In genomic region chr12:73294884-73295283, GRCm38 (mm10) we compare ENCODE assay signal across 25 mouse cellular contexts. TPM values are rescaled to one million over a fixed set of nuclear protein-coding genes. Genes with fewer than 3 reads are reported as not detected.
DNase-seq lines count a peak whose midpoint lies in the region; ATAC-seq and TF ChIP-seq lines count a peak whose summit lies in the region.
"Had no signal": no experiment of that assay in that cellular context is flagged by ENCODE, and none has a peak within 500 bp of the region (broad histone marks: within the 10 kb centered on the region; RNA-seq: fewer than 3 reads in every experiment).

No protein-coding gene starts in this region.

- no peak for DNase-seq in embryonic facial prominence, embryonic 10.5 days (ENCODE audit: low spot score)
- DNase-seq in urinary bladder, postnatal 14 days (ENCODE audit: low spot score): peak; percentile 23
- no peak for DNase-seq in urinary bladder, postnatal 25 days (ENCODE audit: low spot score)
- peak; percentile 38 for DNase-seq in R1 (ENCODE audit: low read depth, low spot score)
- no peak for DNase-seq in yolk sac, embryonic 10.5 days (ENCODE audit: low spot score)
- DNase-seq in gastrocnemius, adult 8-10 months (ENCODE audit: low spot score in 2 of 2): no peak
- DNase-seq: adrenal gland, adult 8-10 months; cerebellum, adult 11 months; cerebellum, adult 8-10 months; cerebellum, postnatal 14 days; embryo, embryonic 11 days; gastrocnemius, adult 2 months; gastrocnemius, postnatal 36 days; heart, adult 2 months had no signal

- no peak overlapping the region for H3K4me2 ChIP-seq in embryonic facial prominence, embryonic 13.5 days
- peak overlapping the region; percentile 63 for H3K4me2 ChIP-seq in myocyte (ENCODE audit: low read depth)
- H3K4me2 ChIP-seq: embryonic facial prominence, embryonic 12.5 days; heart, embryonic 12.5 days; hindbrain, embryonic 14.5 days; intestine, embryonic 15.5 days had no signal

- peak overlapping the region; percentile 62; the same call in 1 of the 2 replicates for H3K27ac ChIP-seq in embryonic facial prominence, embryonic 13.5 days
- H3K27ac ChIP-seq in embryonic facial prominence, embryonic 10.5 days (replicated peaks): no peak overlapping the region
- H3K27ac ChIP-seq: embryonic facial prominence, embryonic 12.5 days; forebrain, embryonic 10.5 days; gastrocnemius, adult 2 months; heart, adult 2 months; hindbrain, embryonic 10.5 days; hindbrain, embryonic 14.5 days; intestine, embryonic 15.5 days had no signal

- no peak overlapping the region for H3ac ChIP-seq in myocyte (ENCODE audit: control insufficient read depth, insufficient read length)

- peaks cover 24% of the 10 kb centered on the region for H3K79me2 ChIP-seq in myocyte (ENCODE audit: control insufficient read depth, insufficient read depth)

- peaks cover 24% of the 10 kb centered on the region for H3K4me1 ChIP-seq in embryonic facial prominence, embryonic 13.5 days
- no peaks in the 10 kb centered on the region for H3K4me1 ChIP-seq in embryonic facial prominence, embryonic 10.5 days
- H3K4me1 ChIP-seq: forebrain, embryonic 10.5 days; hindbrain, embryonic 10.5 days had no signal

- H3K4me3 ChIP-seq in embryonic facial prominence, embryonic 13.5 days: no peak overlapping the region
- H3K4me3 ChIP-seq in embryonic facial prominence, embryonic 10.5 days: no peak overlapping the region
- no peak overlapping the region for H3K4me3 ChIP-seq in myocyte
- H3K4me3 ChIP-seq: embryonic facial prominence, embryonic 12.5 days; erythroblast, embryonic 14.5 days; forebrain, embryonic 10.5 days; gastrocnemius, adult 2 months; heart, adult 2 months; heart, embryonic 12.5 days; hindbrain, embryonic 10.5 days; intestine, embryonic 15.5 days had no signal

- TF ChIP-seq POLR2A in myocyte (IDR thresholded peaks at IDR 0.05; ENCODE audit: insufficient read length, low read depth): no peak

- no peaks in the 10 kb centered on the region for H3K27me3 ChIP-seq in embryonic facial prominence, embryonic 13.5 days
- no peaks in the 10 kb centered on the region for H3K27me3 ChIP-seq in embryonic facial prominence, embryonic 10.5 days (replicated peaks; ENCODE audit: low read depth, poor library complexity, severe bottlenecking)
- H3K27me3 ChIP-seq in myocyte (ENCODE audit: control insufficient read depth, insufficient read depth, insufficient read length): no peaks in the 10 kb centered on the region
- H3K27me3 ChIP-seq: heart, embryonic 12.5 days; intestine, embryonic 15.5 days; Patski had no signal

- no peak for ATAC-seq in embryonic facial prominence, embryonic 13.5 days (ENCODE audit: insufficient number of reproducible peaks, insufficient read depth, low FRiP score, low TSS enrichment, low read depth)
- ATAC-seq: forebrain, embryonic 14.5 days; intestine, embryonic 15.5 days; Patski had no signal

- no peaks in the 10 kb centered on the region for H3K9me3 ChIP-seq in embryonic facial prominence, embryonic 13.5 days
- no peaks in the 10 kb centered on the region for H3K9me3 ChIP-seq in embryonic facial prominence, embryonic 10.5 days
- H3K9me3 ChIP-seq: embryonic facial prominence, embryonic 12.5 days; forebrain, embryonic 10.5 days; heart, embryonic 12.5 days; hindbrain, embryonic 10.5 days; intestine, embryonic 15.5 days had no signal

- peaks cover 23% of the 10 kb centered on the region for H3K36me3 ChIP-seq in embryonic facial prominence, embryonic 13.5 days
- H3K36me3 ChIP-seq in embryonic facial prominence, embryonic 10.5 days (replicated peaks): peaks cover 48% of the 10 kb centered on the region
- H3K36me3 ChIP-seq in myocyte (ENCODE audit: control insufficient read depth, insufficient read depth): peaks cover 20% of the 10 kb centered on the region

- no peak overlapping the region for H3K9ac ChIP-seq in embryonic facial prominence, embryonic 13.5 days
- H3K9ac ChIP-seq: embryonic facial prominence, embryonic 12.5 days; heart, embryonic 12.5 days; hindbrain, embryonic 14.5 days; intestine, embryonic 15.5 days had no signal

TF ChIP-seq in myocyte, 11 proteins besides CTCF, POLR2A, EP300 and RAD21:
- TF ChIP-seq CEBPB (IDR thresholded peaks at IDR 0.05; ENCODE audit: insufficient read depth, poor library complexity, severe bottlenecking): no peak
- no peak for TF ChIP-seq POLR2AphosphoS2 (IDR thresholded peaks at IDR 0.05; ENCODE audit: insufficient read length, low read depth)
- no peak for TF ChIP-seq SRF (IDR thresholded peaks at IDR 0.05; ENCODE audit: control insufficient read depth, insufficient read length, low read depth)
- no peak for TF ChIP-seq MYOD1 (IDR thresholded peaks at IDR 0.05; ENCODE audit: control insufficient read depth in 1 of 3, insufficient read length in 2 of 3, low read depth in 2 of 3)
- TF ChIP-seq REST (IDR thresholded peaks at IDR 0.05; ENCODE audit: insufficient read depth, insufficient read length): no peak
- TF ChIP-seq TCF3 (IDR thresholded peaks at IDR 0.05; ENCODE audit: insufficient read length, low read depth): no peak
- TF ChIP-seq MYOG (IDR thresholded peaks at IDR 0.05; ENCODE audit: control insufficient read depth in 1 of 3, insufficient read depth in 1 of 3, insufficient read length in 2 of 3, low read depth in 2 of 3): no peak
- no peak for TF ChIP-seq E2F4 (IDR thresholded peaks at IDR 0.05; ENCODE audit: insufficient read depth)
TF ChIP-seq in myocyte: peak in this region for 0.

RNA-seq across cellular contexts. Expression of gene Slc38a6, which starts 8.3 kb away (rescaled TPM):
- polyA plus RNA-seq in embryonic facial prominence, embryonic 13.5 days (2015; fragmentation: Nextera tagmentation; extraction: Ambion mirVana): 10.9 and 13.7 TPM in 2 replicates
- polyA plus RNA-seq in embryonic facial prominence, embryonic 10.5 days (2016; fragmentation: Nextera tagmentation; extraction: Ambion mirVana): 8.9 and 10.0 TPM in 2 replicates
- polyA plus RNA-seq in myocyte (2012; fragmentation: generic; extraction: Trizol): 7.8 TPM
- 1 to 10 TPM in 3 of 4 experiments, under 1 TPM in 1; 0.99 to 2.7 (median 2.3) TPM for total RNA-seq in gastrocnemius, adult 8-10 months (2022)
- polyA plus RNA-seq: erythroblast, embryonic 14.5 days had no signal

RNA-seq across cellular contexts. Expression of gene Trmt5, which starts 8.4 kb away (rescaled TPM):
- 17.3 and 18.9 TPM in 2 replicates for polyA plus RNA-seq in embryonic facial prominence, embryonic 13.5 days (2015; fragmentation: Nextera tagmentation; extraction: Ambion mirVana)
- 19.8 and 21.0 TPM in 2 replicates for polyA plus RNA-seq in embryonic facial prominence, embryonic 10.5 days (2016; fragmentation: Nextera tagmentation; extraction: Ambion mirVana)
- polyA plus RNA-seq in myocyte (2012; fragmentation: generic; extraction: Trizol): 8.0 TPM
- total RNA-seq in gastrocnemius, adult 8-10 months (2022): 1 to 10 TPM; 6.8 to 8.9 (median 7.8) TPM

Comparison
In these comparisons a context has a peak if more than half of its experiments do, and no peak if none do; other contexts are left out.
1. DNase-seq: peak in urinary bladder, postnatal 14 days (single experiment) and R1 (single experiment); none in embryonic facial prominence, embryonic 10.5 days (single experiment), urinary bladder, postnatal 25 days (single experiment), yolk sac, embryonic 10.5 days (single experiment) and gastrocnemius, adult 8-10 months (0 of 2).